In the genomic region with DNA sequence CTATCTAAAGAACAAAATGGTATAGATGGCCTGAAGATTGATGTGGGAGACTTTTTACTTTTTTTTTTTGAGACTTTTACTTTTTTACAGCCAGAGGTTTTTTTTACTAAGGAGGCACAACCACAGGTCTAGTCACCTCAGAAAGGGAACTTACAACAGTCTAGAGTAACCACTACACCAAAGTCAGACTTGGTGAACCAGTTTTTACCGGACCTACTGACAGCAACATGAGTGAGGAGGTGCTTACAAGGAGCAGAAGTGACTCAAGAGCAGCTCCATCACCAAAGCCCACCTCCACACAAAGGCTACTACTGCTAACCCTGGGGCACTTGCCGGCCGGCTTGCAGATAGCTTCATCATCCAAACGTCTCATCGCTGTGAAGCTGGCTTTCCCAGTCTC, we compare ENCODE assay signal across 24 mouse cellular contexts.
"Had no signal": no experiment of that assay in that cellular context is flagged by ENCODE, and none has a peak within 500 bp of the region (broad histone marks: within the 10 kb centered on the region; RNA-seq: fewer than 3 reads in every experiment).

No protein-coding gene starts in this region.

- H3K27ac ChIP-seq: gastrocnemius, adult 2 months; heart, embryonic 10.5 days; hindbrain, embryonic 10.5 days; hindbrain, embryonic 12.5 days; hindbrain, embryonic 14.5 days; intestine, embryonic 15.5 days; kidney, postnatal 0 days; limb, embryonic 13.5 days; limb, embryonic 15.5 days had no signal

- H3K9me3 ChIP-seq: heart, embryonic 10.5 days; heart, embryonic 12.5 days; hindbrain, embryonic 10.5 days; hindbrain, embryonic 12.5 days; intestine, embryonic 15.5 days; kidney, embryonic 15.5 days; limb, embryonic 13.5 days; limb, embryonic 15.5 days had no signal

- H3K36me3 ChIP-seq: heart, embryonic 10.5 days; heart, embryonic 12.5 days; hindbrain, embryonic 12.5 days; intestine, embryonic 15.5 days had no signal

- H3K27me3 ChIP-seq: heart, embryonic 12.5 days; hindbrain, embryonic 12.5 days; intestine, embryonic 15.5 days; limb, embryonic 13.5 days; limb, embryonic 15.5 days had no signal

- H3K9ac ChIP-seq: heart, embryonic 12.5 days; hindbrain, embryonic 12.5 days; hindbrain, embryonic 14.5 days; intestine, embryonic 15.5 days; kidney, embryonic 15.5 days; limb, embryonic 13.5 days; limb, embryonic 15.5 days had no signal

- DNase-seq: gastrocnemius, adult 2 months; gastrocnemius, postnatal 10 days; gastrocnemius, postnatal 25 days; heart, adult 18-20 months; heart, postnatal 10 days; heart, postnatal 4 days; kidney, adult 18-20 months; kidney, postnatal 14 days; kidney, postnatal 36 days; layer of hippocampus, adult 9-11 months; layer of hippocampus, postnatal 36 days; left cerebral cortex, postnatal 4 days had no signal

- H3K4me3 ChIP-seq: gastrocnemius, adult 2 months; heart, embryonic 10.5 days; heart, embryonic 12.5 days; hindbrain, embryonic 10.5 days; hindbrain, embryonic 12.5 days; intestine, embryonic 15.5 days; kidney, embryonic 15.5 days; limb, embryonic 13.5 days; limb, embryonic 15.5 days had no signal

- H3K4me1 ChIP-seq: heart, embryonic 10.5 days; heart, embryonic 12.5 days; hindbrain, embryonic 10.5 days; hindbrain, embryonic 12.5 days; intestine, embryonic 15.5 days; kidney, embryonic 15.5 days; limb, embryonic 13.5 days; limb, embryonic 15.5 days had no signal

- ATAC-seq: hindbrain, embryonic 16.5 days; inflammation-experienced regulatory T-cells, adult 6 months; intestine, embryonic 15.5 days had no signal

- H3K4me2 ChIP-seq: heart, embryonic 12.5 days; hindbrain, embryonic 12.5 days; hindbrain, embryonic 14.5 days; intestine, embryonic 15.5 days; kidney, embryonic 15.5 days; limb, embryonic 13.5 days; limb, embryonic 15.5 days had no signal
